Mouse (Mus musculus) mature B cell (primary cell): Measurements from ENCODE around the gene Mars2.

Source experiments
- in situ Hi-C: fragments of 300-500 bp; cut with MboI; formaldehyde crosslinking; loops from 2 replicates; pipeline ENCODE4 v1.14.3; 2019

Mars2 gene

DNA sequence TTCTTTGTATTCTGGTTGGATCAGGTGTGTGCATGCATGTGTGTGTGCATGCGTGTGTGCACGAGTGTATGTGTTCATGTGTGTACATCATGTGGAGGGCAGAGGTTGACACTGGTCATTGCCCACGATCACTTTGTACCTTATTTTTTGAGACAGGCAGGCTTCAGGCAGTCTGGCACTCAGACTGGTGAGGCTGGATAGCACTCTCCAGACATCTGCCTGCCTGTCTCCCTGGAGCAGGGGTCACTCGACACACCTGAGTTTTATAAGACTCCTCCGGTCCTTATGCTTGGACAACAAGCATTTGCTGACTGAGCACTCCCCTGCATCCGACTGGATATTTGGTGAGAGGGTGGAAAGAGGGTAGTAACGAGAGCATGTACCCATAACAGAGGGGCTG is 14.0 kb upstream of the Mars2 start:
- in situ Hi-C loops, result no loop called here

GRCm38 (mm10) chr1:55224111-55224510 is 12.9 kb upstream of the Mars2 start:
- in situ Hi-C loops, result no loop called here

- in situ Hi-C loops, result no loop called here
Measured at GRCm38 (mm10) chr1:55225398-55225797, 11.6 kb upstream of the Mars2 start.

GRCm38 (mm10) chr1:55226011-55226857 is 10.7 kb upstream of the Mars2 start, which contains the start of gene Rftn2:
TSS of gene Rftn2 (minus strand) at chr1:55226782.
- in situ Hi-C loops, result no loop called here

DNA sequence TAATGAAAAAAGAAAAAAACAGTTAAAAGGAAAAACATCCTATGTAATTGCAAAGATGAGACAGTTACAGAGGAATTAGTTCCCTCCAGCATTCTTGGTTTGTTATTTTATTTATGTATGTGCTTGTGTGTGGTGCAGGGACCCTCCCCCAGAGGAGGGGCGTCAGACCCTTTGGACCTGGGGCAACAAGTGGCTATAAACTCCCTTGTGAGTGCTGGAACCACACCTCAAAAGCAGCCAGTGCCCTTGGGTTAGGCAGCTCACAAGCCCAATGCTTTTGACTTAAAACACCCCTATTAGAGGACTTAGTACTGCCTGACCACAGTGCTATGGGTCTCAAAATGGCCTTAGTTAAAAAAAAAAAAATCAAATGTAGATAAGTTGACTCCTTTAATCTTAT is 9.6 kb upstream of the Mars2 start:
- in situ Hi-C loops, result no loop called here

GRCm38 (mm10) chr1:55228256-55228884 is 8.6 kb upstream of the Mars2 start:
- in situ Hi-C loops, result no loop called here

GRCm38 (mm10) chr1:55234910-55235520 is 2.0 kb upstream of the Mars2 start:
- in situ Hi-C loops, result loop anchor here (10.0 kb wide), 1 partner anchor 140 kb away; no protein-coding TSS in a partner anchor

GRCm38 (mm10) chr1:55236487-55236886 is 490 bp upstream of the Mars2 start:
- in situ Hi-C loops, result loop anchor here (10.0 kb wide), 1 partner anchor 138 kb away; no protein-coding TSS in a partner anchor

GRCm38 (mm10) chr1:55237643-55238161 is 725 bp downstream of the Mars2 start:
- in situ Hi-C loops, result loop anchor here (10.0 kb wide), 1 partner anchor 137 kb away; no protein-coding TSS in a partner anchor

GRCm38 (mm10) chr1:55238496-55238895 is 1.5 kb downstream of the Mars2 start:
- in situ Hi-C loops, result loop anchor here (10.0 kb wide), 1 partner anchor 136 kb away; no protein-coding TSS in a partner anchor

- in situ Hi-C loops, result loop anchor here (10.0 kb wide), 1 partner anchor 136 kb away; no protein-coding TSS in a partner anchor
Measured at GRCm38 (mm10) chr1:55239237-55239636, 2.3 kb downstream of the Mars2 start.

DNA sequence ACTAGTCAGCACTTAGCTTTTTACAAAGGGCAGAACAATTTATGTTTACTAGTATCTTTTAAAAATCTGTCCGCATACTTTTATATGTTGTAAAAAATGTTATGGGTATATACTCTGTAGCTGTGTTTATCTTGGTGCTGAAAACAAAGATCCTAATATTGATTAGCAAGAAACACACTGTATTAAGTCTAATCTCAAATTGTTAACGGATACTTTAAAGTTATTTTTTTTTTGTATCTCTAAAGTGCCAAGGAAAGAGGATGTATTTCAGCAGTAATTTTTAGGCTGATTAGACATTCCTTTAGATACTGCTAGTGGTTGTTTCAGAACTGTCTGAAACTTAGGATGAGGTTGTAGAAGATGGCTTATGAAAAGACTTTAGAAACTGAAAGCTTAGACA is 9.4 kb downstream of the Mars2 start:
- in situ Hi-C loops, result no loop called here

DNA sequence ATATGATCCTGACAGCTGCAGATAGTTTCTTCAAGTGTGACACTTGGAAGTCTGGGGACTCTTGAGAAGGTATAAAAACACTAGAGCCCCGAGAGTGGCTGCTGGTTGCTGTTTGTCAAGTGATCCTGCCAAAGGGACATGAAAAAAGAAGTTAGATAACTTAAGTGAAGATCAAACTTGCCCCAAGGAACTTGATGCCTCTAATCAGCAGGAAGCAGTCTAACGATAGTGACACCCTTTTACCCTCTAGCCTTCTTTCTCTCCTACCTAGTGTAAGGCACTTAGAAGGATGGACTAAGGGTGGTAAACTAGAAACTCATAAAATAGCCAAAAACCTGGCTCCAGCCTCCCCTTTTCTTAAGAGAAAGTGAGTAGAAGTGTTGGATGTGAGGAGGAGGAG is 27.4 kb downstream of the Mars2 start:
- in situ Hi-C loops, result no loop called here

- in situ Hi-C loops, result no loop called here
Measured at GRCm38 (mm10) chr1:55265447-55265846, 28.5 kb downstream of the Mars2 start.

GRCm38 (mm10) chr1:55279081-55279480 is 42.1 kb downstream of the Mars2 start:
- in situ Hi-C loops, result no loop called here
